Mouse (Mus musculus) erythroblast, embryonic 14.5 days (primary cell): ENCODE measurements at regions not wholly inside any gene's neighbourhood (a gene's known extent, or its start where the extent isn't known, plus 50 kb on each side); places are given as distances from the start of the nearest gene placed in this dataset.

ENCODE experiments used
- GATA1 ChIP-seq: IDR thresholded peaks from 2 replicates; pipeline ENCODE4 v1.6.1; 2012; ENCODE audit warnings: low read length, inconsistent platforms, mixed read lengths
- TAL1 ChIP-seq: IDR thresholded peaks from 3 replicates; pipeline ENCODE4 v1.6.1; 2012; ENCODE audit warnings: low read length, inconsistent platforms, mixed read lengths

DNA sequence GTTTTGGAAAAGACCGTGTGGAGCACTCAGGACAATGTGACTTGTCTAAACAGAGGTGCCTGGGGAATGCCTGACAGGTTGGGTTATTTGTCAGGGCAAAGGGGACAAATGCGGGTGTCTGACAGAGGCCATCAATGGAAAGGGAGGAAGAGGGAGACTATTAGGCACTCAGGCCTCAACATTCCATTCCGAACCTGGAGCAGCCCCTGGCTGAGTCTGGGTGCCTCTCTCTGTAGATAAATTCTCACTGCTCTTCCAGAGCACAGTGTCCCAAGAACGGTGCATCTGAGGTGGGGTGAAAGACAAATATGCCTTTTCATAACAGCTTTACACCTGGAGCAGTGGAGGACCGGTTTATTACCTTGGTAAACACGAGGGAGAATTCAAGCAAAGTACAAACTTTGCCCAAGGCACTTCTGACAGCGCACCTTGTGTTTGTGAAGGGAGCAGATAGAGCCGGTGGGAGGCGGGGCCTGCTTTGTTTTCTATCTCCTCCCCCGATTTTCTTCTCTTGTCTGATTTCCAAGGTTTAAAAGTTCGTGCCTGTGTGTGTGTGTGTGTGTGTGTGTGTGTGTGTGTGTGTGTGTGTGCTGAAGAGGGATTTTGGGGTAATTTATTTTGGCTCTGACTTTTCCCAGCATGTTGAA lies 68.4 kb upstream of the Bcl6 start:
- TF ChIP-seq TAL1 (no peak), GATA1 (no peak)
